Mouse (Mus musculus) frontal cortex, adult 2 months (tissue): ENCODE measurements at regions not wholly inside any gene's neighbourhood (a gene's known extent, or its start where the extent isn't known, plus 50 kb on each side); places are given as distances from the start of the nearest gene placed in this dataset.

Experiments
- DNase-seq, 2 experiments: peaks; one replicate each; pipeline ENCODE4 v3.0.0; 2022; ENCODE audit warnings: low spot score in 1 of 2; ENCODE audit errors: extremely low spot score in 1 of 2

- peak in 1 of 2 experiments; percentile 13 for DNase-seq
These were observed 104.7 kb upstream of the Atg7 start for GRCm38 (mm10) chr6:114538185-114538584.

- DNase-seq, result peak in 1 of 2 experiments; percentile 65
These were observed 92.7 kb upstream of the Atg7 start for GRCm38 (mm10) chr6:114550096-114550669.

- peak in 1 of 2 experiments; percentile 10 for DNase-seq
These were observed 89.8 kb upstream of the Atg7 start for GRCm38 (mm10) chr6:114553072-114553471.

- DNase-seq, result peak in 1 of 2 experiments; percentile 41
These were observed 87.7 kb upstream of the Atg7 start for GRCm38 (mm10) chr6:114555186-114555585.

GRCm38 (mm10) chr6:114577319-114577718 lies 65.6 kb upstream of the Atg7 start:
- DNase-seq, result peak in 1 of 2 experiments; percentile 61
